Mouse (Mus musculus) testis, adult 2 months (tissue): ENCODE results near the gene Slc27a3.

Experiments
- CTCF ChIP-seq: fragments of 200-500 bp; IDR thresholded peaks from 2 replicates; pipeline ENCODE4 v1.5.1; 2012; ENCODE audit warnings: low read depth, mild to moderate bottlenecking, inconsistent platforms, low read length, moderate library complexity; ENCODE audit not compliant: control insufficient read depth, insufficient read depth, insufficient replicate concordance
- POLR2A ChIP-seq: fragments of 200-500 bp; IDR thresholded peaks from 2 replicates; pipeline ENCODE4 v1.6.1; 2012; ENCODE audit warnings: low read depth, mild to moderate bottlenecking, inconsistent platforms, low read length, moderate library complexity; ENCODE audit not compliant: control insufficient read depth

DNA sequence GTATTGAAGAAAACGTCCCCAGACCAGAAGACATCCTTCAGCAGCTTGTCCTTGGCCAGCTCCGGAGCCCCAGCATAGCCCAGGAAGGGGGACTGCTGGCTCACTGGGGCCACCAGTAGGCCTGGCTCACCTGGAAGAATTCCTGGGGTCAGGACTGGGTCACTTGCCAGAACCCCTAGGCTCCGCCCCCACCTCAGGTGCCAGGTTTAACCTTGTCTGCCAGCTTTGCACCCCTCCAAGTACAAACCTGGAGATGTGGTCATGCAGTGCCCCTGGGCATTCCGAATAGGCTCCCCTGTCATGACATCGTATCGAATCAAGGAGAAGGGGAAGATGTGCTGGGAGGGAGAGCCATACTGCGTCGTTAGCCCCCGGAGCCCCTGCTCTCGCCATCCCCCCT is 2.9 kb downstream of the Slc27a3 start:
- TF ChIP-seq CTCF (no peak), POLR2A (no peak)
